Mouse (Mus musculus) frontal cortex, adult (tissue): Measurements from ENCODE around the gene Kcnj3.
A peak's percentile ranks its signal among the peaks of the same experiment; 100 is the strongest.
"Not testable (repeated sequence)": the region's sequence is repeated elsewhere in the genome, so short reads cannot be mapped to it uniquely, and the experiment has no call there.

Source experiments
- ATAC-seq: cut with Nextera tagmentation; 2 replicates; pipeline ENCODE4 v1.9.2; 2017; ENCODE audit warnings: mild to moderate bottlenecking, moderate library complexity, mixed read lengths; ENCODE audit not compliant: low TSS enrichment

Gene Kcnj3

GRCm38 (mm10) chr2:55435721-55436260 lies at the start of gene Kcnj3:
Gene Kcnj3, plus strand, starts transcription at chr2:55435970.
- ATAC-seq: peak; percentile 88

GRCm38 (mm10) chr2:55390330-55390989 lies 45.3 kb upstream of the Kcnj3 start:
- no peak for ATAC-seq

GRCm38 (mm10) chr2:55405307-55405706 lies 30.5 kb upstream of the Kcnj3 start:
- no peak for ATAC-seq

- ATAC-seq: no peak
Measured at GRCm38 (mm10) chr2:55427633-55428032, 8.1 kb upstream of the Kcnj3 start.

- ATAC-seq: no peak
Measured at GRCm38 (mm10) chr2:55432104-55432503, 3.7 kb upstream of the Kcnj3 start.

- ATAC-seq: peak; percentile 48
Measured at GRCm38 (mm10) chr2:55436261-55437006, 664 bp downstream of the Kcnj3 start.

- ATAC-seq: peak; percentile 32
Measured at GRCm38 (mm10) chr2:55437007-55437949, 1.5 kb downstream of the Kcnj3 start.

GRCm38 (mm10) chr2:55437977-55438376 lies 2.2 kb downstream of the Kcnj3 start:
- ATAC-seq: no peak

GRCm38 (mm10) chr2:55439211-55439610 lies 3.4 kb downstream of the Kcnj3 start:
- no peak for ATAC-seq

- ATAC-seq: no peak
Measured at GRCm38 (mm10) chr2:55442006-55442405, 6.2 kb downstream of the Kcnj3 start.

- ATAC-seq: no peak
Measured at GRCm38 (mm10) chr2:55447298-55447697, 11.5 kb downstream of the Kcnj3 start.

- ATAC-seq: peak; percentile 93
Measured at GRCm38 (mm10) chr2:55450774-55451173, 15.0 kb downstream of the Kcnj3 start.

- peak; percentile 67 for ATAC-seq
Measured at GRCm38 (mm10) chr2:55459195-55459594, 23.4 kb downstream of the Kcnj3 start.

GRCm38 (mm10) chr2:55469141-55469540 lies 33.4 kb downstream of the Kcnj3 start:
- peak; percentile 65 for ATAC-seq

- no peak for ATAC-seq
Measured at GRCm38 (mm10) chr2:55470006-55470405, 34.2 kb downstream of the Kcnj3 start.

GRCm38 (mm10) chr2:55479511-55479910 lies 43.7 kb downstream of the Kcnj3 start:
- ATAC-seq: peak; percentile 53; the same call in 1 of the 2 replicates

GRCm38 (mm10) chr2:55479933-55480601 lies 44.3 kb downstream of the Kcnj3 start:
- peak; percentile 72 for ATAC-seq

GRCm38 (mm10) chr2:55480602-55480965 lies 44.8 kb downstream of the Kcnj3 start:
- ATAC-seq: peak; percentile 24; the same call in 1 of the 2 replicates

- ATAC-seq: not testable (repeated sequence)
Measured at GRCm38 (mm10) chr2:55485500-55486129, 49.8 kb downstream of the Kcnj3 start.

- peak; percentile 49 for ATAC-seq
Measured at GRCm38 (mm10) chr2:55503390-55504176, 67.8 kb downstream of the Kcnj3 start.
